Mouse (Mus musculus): ENCODE measurements around the gene Fryl. TPM values are rescaled to one million over a fixed set of nuclear protein-coding genes. Genes with fewer than 3 reads are reported as not detected.
A peak's percentile ranks its signal among the peaks of the same experiment; 100 is the strongest.

Fryl gene
- polyA plus RNA-seq, 1 experiment: 72.1 TPM

DNA sequence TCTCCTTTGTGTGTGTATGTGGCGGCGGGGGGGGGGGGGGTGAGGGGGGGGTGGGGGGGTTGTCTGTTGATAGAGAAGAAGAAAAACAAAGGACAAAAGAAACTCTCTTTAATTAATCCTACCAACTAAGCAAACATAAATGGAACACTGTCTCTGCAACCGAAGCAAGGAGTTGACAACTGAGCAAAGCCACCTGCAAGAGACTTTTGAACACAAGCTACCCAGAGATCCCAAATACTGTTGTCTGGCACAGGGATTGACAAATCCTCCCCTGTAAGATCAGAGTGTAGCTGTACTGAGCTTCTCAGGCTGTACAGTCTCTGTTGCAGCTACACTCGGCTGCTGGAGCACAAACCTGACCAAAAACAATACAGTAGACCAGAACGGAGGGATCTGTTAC is 7.7 kb upstream of the Fryl start:
- WGBS: 55% methylated on average over 4 of the region's 5 CpGs
- H3K4me3 ChIP-seq (replicated peaks; ENCODE audit: extremely low read depth, low read depth, low read length): no peak overlapping the region
- no peak for DNase-seq
- no peaks in the 10 kb centered on the region; the same call in 1 of the 2 replicates for H3K4me1 ChIP-seq (ENCODE audit: control insufficient read depth, insufficient read depth, low read length)
- TF ChIP-seq CTCF (IDR thresholded peaks at IDR 0.05; ENCODE audit: insufficient read depth, low read length) (no peak), POLR2A (IDR thresholded peaks at IDR 0.05; ENCODE audit: borderline replicate concordance, extremely low read depth, low read depth, low read length) (no peak)

DNA sequence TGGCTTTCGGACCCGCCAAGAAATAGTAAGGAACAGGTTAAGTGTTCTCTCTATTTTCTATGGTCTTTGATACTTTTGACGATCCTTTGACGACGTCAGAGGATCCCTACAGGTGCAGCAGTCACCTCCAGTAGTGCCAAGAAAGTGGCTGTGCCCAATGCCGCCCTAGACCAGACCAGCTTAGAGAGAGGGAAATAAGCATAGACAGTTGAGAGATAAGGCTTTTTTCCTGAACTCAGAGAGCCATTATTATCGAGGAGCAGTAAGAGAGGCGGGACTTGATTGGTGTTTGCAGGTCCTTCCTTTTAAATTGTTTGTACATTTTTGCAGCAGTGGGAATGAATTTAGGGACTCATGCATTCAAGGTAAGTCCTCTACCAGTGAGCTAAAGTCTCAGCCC is 1.3 kb upstream of the Fryl start:
- no peak overlapping the region for H3K4me3 ChIP-seq (replicated peaks; ENCODE audit: extremely low read depth, low read depth, low read length)
- no peak for DNase-seq
- 45% methylated on average over 8 of the region's 8 CpGs for WGBS
- no peak for TF ChIP-seq POLR2A (IDR thresholded peaks at IDR 0.05; ENCODE audit: borderline replicate concordance, extremely low read depth, low read depth, low read length)
- no peak for TF ChIP-seq CTCF (IDR thresholded peaks at IDR 0.05; ENCODE audit: insufficient read depth, low read length)
- peaks cover 3% of the 10 kb centered on the region for H3K4me1 ChIP-seq (ENCODE audit: control insufficient read depth, insufficient read depth, low read length)

DNA sequence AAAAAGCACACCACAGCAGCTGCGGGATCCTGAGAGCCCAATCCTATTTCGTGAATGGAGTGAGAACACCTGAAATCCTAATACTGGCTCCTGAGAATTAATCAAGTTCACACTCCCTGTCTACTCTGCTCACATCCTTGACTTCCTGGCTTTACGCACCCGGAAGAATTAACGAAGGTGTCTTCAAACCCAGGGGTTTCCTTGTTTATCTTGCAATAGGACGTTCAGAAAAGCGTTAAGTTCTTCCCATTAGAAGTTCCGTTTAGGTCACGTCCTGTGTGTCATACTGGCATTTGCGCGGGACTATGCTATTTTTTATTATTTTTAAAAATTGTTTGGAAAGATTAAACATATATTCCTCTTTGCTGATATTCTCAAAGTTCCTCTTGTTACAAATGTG is 677 bp upstream of the Fryl start:
- no peak for DNase-seq

DNA sequence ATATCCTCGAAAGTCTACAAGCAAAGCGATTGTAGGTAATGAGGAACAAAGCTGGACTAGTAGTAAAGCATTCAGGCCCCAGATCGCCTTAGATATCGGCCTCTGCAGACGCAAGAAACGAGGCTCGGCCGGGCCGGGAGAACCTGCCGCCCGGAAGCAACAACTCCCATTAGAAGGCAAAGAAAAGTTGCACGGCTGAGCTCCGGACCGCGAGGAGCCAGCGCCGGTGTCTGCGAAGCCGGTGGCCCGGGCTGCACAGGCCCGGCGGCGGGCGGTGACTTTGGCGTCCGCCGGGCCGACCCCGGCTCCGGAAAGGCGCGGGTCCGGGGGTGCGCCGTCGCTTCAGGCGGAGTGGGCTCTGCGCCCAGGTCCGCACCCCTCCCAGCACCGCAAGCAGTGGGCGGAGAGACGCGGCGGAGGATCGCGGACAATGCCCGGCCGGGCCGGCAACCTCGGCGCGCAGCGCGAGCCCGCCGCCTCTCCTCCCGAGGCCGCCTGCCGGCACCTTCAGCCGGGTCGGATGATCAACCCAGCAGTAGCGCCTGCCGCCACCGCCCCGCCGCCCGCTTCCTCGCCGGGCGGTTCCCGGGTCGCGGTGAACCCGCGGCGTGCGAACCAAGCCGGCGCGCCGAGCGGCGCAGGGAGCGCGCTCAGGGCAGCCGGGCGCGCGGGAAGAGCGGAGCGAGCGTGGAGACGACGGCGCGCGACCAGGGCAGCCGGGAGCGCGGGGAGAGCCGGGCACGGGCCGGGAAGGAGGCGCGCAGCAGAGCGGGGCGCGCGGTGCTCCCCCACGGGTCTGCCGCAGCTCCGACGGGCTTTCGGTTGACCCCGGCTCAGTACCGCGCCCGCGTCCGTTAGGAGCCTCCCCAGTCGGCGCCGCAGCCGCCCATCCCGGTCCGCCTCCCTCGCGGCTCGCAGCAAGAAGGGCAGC is 833 bp downstream of the Fryl start:
- H3K4me1 ChIP-seq (ENCODE audit: control insufficient read depth, insufficient read depth, low read length): peaks cover 3% of the 10 kb centered on the region
- no peak for TF ChIP-seq POLR2A (IDR thresholded peaks at IDR 0.05; ENCODE audit: borderline replicate concordance, extremely low read depth, low read depth, low read length)
- no peak for TF ChIP-seq CTCF (IDR thresholded peaks at IDR 0.05; ENCODE audit: insufficient read depth, low read length)
- under 1% methylated on average over 125 of the region's 129 CpGs for WGBS
- peak; percentile 68 for DNase-seq
- peak overlapping the region; percentile 93 for H3K4me3 ChIP-seq (replicated peaks; ENCODE audit: extremely low read depth, low read depth, low read length)

More for the DNA sequence above, 677 bp upstream of the Fryl start:
- under 1% methylated on average over 11 of the region's 11 CpGs for WGBS
- no peak for TF ChIP-seq CTCF (IDR thresholded peaks at IDR 0.05; ENCODE audit: insufficient read depth, low read length)
- TF ChIP-seq POLR2A (IDR thresholded peaks at IDR 0.05; ENCODE audit: borderline replicate concordance, extremely low read depth, low read depth, low read length): no peak
- peaks cover 3% of the 10 kb centered on the region for H3K4me1 ChIP-seq (ENCODE audit: control insufficient read depth, insufficient read depth, low read length)
- H3K4me3 ChIP-seq (replicated peaks; ENCODE audit: extremely low read depth, low read depth, low read length): peak overlapping the region; percentile 73

DNA sequence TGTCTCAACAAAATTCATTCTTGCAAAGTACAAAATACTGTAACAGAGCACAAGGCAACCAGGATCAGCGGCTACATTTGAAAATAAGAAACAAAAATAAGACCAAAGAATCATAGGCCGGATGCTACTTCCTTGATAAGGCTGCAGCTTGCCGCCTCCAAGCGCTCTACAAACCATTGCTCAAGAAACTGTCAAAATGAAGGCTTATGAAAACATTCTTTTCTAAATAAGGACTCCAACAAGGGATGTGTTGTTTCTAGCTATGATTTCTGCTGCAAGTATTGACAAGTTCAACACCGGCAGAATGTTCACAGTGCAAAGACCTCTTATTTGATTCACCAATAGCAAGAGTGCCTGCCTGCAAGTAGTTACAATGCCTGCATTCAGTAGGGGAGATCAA is 1.8 kb downstream of the Fryl start:
- peaks cover 3% of the 10 kb centered on the region for H3K4me1 ChIP-seq (ENCODE audit: control insufficient read depth, insufficient read depth, low read length)
- 6% methylated on average over 5 of the region's 5 CpGs for WGBS
- peak overlapping the region; percentile 93 for H3K4me3 ChIP-seq (replicated peaks; ENCODE audit: extremely low read depth, low read depth, low read length)
- TF ChIP-seq POLR2A (IDR thresholded peaks at IDR 0.05; ENCODE audit: borderline replicate concordance, extremely low read depth, low read depth, low read length) (no peak), CTCF (IDR thresholded peaks at IDR 0.05; ENCODE audit: insufficient read depth, low read length) (no peak)
- DNase-seq: no peak

DNA sequence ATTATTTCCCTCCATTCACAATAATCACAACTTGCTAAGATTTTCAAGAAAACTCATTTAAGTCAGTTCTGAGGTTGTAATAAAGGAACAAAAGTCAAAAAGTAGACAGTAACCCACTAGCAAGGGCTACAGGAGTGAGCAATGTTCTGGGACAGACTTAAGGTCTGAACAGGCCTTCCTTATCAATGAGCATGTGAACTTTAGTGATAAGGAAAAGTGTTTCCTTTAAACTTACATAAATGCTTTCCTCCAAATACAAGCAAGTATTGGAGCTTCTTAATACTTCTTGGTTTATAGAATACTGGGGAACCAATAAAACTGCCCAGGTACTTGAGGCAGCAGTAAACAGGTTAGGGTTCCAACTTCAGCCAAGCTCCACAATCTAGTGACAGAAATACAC is 3.7 kb downstream of the Fryl start:
- DNase-seq: no peak
- no peak overlapping the region for H3K4me3 ChIP-seq (replicated peaks; ENCODE audit: extremely low read depth, low read depth, low read length)
- peaks cover 3% of the 10 kb centered on the region for H3K4me1 ChIP-seq (ENCODE audit: control insufficient read depth, insufficient read depth, low read length)
- TF ChIP-seq CTCF (IDR thresholded peaks at IDR 0.05; ENCODE audit: insufficient read depth, low read length): no peak
- no peak for TF ChIP-seq POLR2A (IDR thresholded peaks at IDR 0.05; ENCODE audit: borderline replicate concordance, extremely low read depth, low read depth, low read length)

DNA sequence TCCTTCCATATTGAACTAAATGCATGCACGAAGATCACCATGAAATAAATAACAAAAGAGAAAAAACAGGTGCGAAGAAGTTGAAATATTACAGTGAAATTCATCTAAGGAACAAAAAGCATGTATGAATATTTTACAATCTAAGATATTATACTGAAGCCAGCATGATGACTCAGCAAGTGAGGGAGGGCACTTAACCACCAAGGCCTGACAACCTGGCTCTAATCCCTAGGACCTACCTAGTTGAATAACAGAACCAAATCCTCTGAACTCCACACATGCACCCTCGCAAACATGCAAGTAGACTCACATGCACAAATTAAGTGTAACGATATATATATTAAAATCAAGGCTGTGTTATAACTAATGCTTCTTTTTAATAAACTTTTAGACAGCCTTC is 7.1 kb downstream of the Fryl start:
- no peak for DNase-seq
- no peak for TF ChIP-seq CTCF (IDR thresholded peaks at IDR 0.05; ENCODE audit: insufficient read depth, low read length)
- no peak for TF ChIP-seq POLR2A (IDR thresholded peaks at IDR 0.05; ENCODE audit: borderline replicate concordance, extremely low read depth, low read depth, low read length)
- Histone ChIP-seq H3K4me3 (replicated peaks; ENCODE audit: extremely low read depth, low read depth, low read length) (no peak overlapping the region), H3K4me1 (ENCODE audit: control insufficient read depth, insufficient read depth, low read length) (peaks cover 3% of the 10 kb centered on the region)
- 88% methylated on average over 4 of the region's 4 CpGs for WGBS

DNA sequence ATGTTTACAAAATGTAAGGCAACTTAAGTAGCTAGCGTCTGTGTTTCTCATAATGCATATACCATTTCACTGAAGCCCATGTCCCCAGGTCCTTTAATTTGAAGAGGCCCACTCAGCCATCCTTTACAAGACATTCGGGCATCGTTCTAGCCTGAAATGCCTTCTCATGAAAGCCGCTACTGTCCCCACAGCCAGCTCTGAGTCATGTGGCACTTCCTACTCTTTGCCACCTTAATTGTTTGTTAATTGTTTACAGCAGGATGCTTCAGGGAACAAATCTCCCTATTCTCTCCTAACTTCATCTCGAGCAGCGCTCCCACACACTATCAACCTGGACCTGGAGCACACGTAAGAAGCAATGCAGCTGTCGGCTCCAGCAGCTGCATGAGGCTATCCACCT is 8.2 kb downstream of the Fryl start:
- no peak overlapping the region for H3K4me3 ChIP-seq (replicated peaks; ENCODE audit: extremely low read depth, low read depth, low read length)
- peaks cover 3% of the 10 kb centered on the region for H3K4me1 ChIP-seq (ENCODE audit: control insufficient read depth, insufficient read depth, low read length)
- TF ChIP-seq POLR2A (IDR thresholded peaks at IDR 0.05; ENCODE audit: borderline replicate concordance, extremely low read depth, low read depth, low read length): no peak
- no peak for TF ChIP-seq CTCF (IDR thresholded peaks at IDR 0.05; ENCODE audit: insufficient read depth, low read length)
- no peak for DNase-seq
- 64% methylated on average over 8 of the region's 8 CpGs for WGBS

DNA sequence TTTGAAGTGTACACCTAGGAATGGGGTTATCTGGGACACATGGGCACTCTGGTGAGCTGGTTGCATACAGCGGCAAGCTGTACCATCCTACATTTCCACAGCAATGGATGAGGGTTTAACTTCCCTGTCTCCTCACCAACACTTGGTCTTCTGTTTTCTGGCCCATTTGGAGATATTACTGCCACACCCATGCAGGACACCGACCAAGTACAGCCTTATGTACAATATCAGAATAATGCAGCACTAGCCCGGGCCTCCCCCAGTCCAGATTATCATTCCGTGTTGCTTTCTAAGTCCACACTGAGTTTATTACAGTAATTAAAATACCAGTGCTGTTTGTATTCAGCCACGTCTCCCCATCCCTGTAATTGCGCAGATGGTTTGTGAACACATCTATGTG is 10.0 kb downstream of the Fryl start:
- WGBS: 89% methylated on average over 6 of the region's 6 CpGs
- TF ChIP-seq CTCF (IDR thresholded peaks at IDR 0.05; ENCODE audit: insufficient read depth, low read length) (no peak), POLR2A (IDR thresholded peaks at IDR 0.05; ENCODE audit: borderline replicate concordance, extremely low read depth, low read depth, low read length) (no peak)

DNA sequence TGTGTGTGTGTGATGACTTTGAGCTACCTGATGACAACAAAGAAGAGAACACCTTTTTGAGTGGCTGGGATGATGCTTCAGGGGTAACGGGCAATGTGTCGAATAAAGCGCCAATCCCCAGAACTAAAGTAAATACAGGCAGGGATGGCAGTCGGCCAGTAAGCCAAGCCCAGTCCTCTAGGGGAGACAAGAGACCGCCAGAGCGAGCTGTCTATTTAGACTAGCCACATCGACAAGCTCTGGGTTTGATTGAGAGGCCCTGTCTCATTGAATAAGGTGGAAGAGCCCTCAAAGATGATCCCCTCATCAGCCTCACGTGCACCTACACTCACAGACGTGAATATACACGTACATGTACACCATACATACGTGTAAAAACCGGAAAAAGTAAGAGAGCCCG is 12.0 kb downstream of the Fryl start:
- DNase-seq: no peak
- H3K4me1 ChIP-seq (ENCODE audit: control insufficient read depth, insufficient read depth, low read length): 0 out of 2 replicates have a peak, but pooled peaks cover 3% of the 10 kb centered on the region
- TF ChIP-seq CTCF (IDR thresholded peaks at IDR 0.05; ENCODE audit: insufficient read depth, low read length) (no peak), POLR2A (IDR thresholded peaks at IDR 0.05; ENCODE audit: borderline replicate concordance, extremely low read depth, low read depth, low read length) (no peak)
- no peak overlapping the region for H3K4me3 ChIP-seq (replicated peaks; ENCODE audit: extremely low read depth, low read depth, low read length)
- 39% methylated on average over 13 of the region's 13 CpGs for WGBS

More for the DNA sequence above, 10.0 kb downstream of the Fryl start:
- Histone ChIP-seq H3K4me1 (ENCODE audit: control insufficient read depth, insufficient read depth, low read length) (0 out of 2 replicates have a peak, but pooled peaks cover 3% of the 10 kb centered on the region), H3K4me3 (replicated peaks; ENCODE audit: extremely low read depth, low read depth, low read length) (no peak overlapping the region)
- no peak for DNase-seq
